Mouse (Mus musculus) heart, embryonic 14.5 days (tissue): ENCODE measurements around the gene Bbs9. TPM values are rescaled to one million over a fixed set of nuclear protein-coding genes. Genes with fewer than 3 reads are reported as not detected.

Experiments used
- ATAC-seq: fragments of 200-750 bp; cut with Nextera tagmentation; 2 replicates; pipeline ENCODE4 v1.8.0; 2017; ENCODE audit warnings: low read depth, moderate TSS enrichment; ENCODE audit not compliant: insufficient number of reproducible peaks, insufficient read depth, low FRiP score
- H3K27ac ChIP-seq, 2 experiments: fragments of 200-500 bp in 1 of 2; fragments of 300-500 bp in 1 of 2; sonication (generic) in 1 of 2; replicated peaks in 1 of 2; 2 replicates each; pipeline ENCODE4 v1.5.1; 2012 to 2014; ENCODE audit warnings: low read depth in 2 of 2, low read length in 2 of 2, control low read depth in 1 of 2, mild to moderate bottlenecking in 1 of 2, mixed read lengths in 1 of 2; ENCODE audit not compliant: control insufficient read depth in 1 of 2, insufficient read depth in 1 of 2
- H3K27me3 ChIP-seq: fragments of 300-500 bp; sonication (generic); 2 replicates; pipeline ENCODE4 v1.6.1; 2014; ENCODE audit warnings: mild to moderate bottlenecking, low read length, control low read depth; ENCODE audit not compliant: control insufficient read depth, insufficient read depth
- H3K36me3 ChIP-seq: fragments of 300-500 bp; sonication (generic); 2 replicates; pipeline ENCODE4 v1.6.1; 2014; ENCODE audit warnings: mild to moderate bottlenecking, control low read depth, low read length, mixed read lengths; ENCODE audit not compliant: control insufficient read depth, insufficient read depth
- H3K4me1 ChIP-seq, 2 experiments: fragments of 200-500 bp in 1 of 2; fragments of 300-500 bp in 1 of 2; sonication (generic) in 1 of 2; 2 replicates each; pipeline ENCODE4 v1.6.1; 2012 to 2014; ENCODE audit warnings: low read length in 2 of 2, control low read depth in 1 of 2, mixed read lengths in 1 of 2; ENCODE audit not compliant: control insufficient read depth in 2 of 2, insufficient read depth in 2 of 2
- H3K4me2 ChIP-seq: fragments of 300-500 bp; sonication (generic); 2 replicates; pipeline ENCODE4 v1.6.1; 2014; ENCODE audit warnings: mild to moderate bottlenecking, low read length
- H3K4me3 ChIP-seq, 2 experiments: fragments of 200-500 bp in 1 of 2; fragments of 300-500 bp in 1 of 2; sonication (generic) in 1 of 2; 2 replicates each; pipeline ENCODE4 v1.5.1; 2012 to 2014; ENCODE audit warnings: low read length in 2 of 2, mild to moderate bottlenecking in 2 of 2, control low read depth in 1 of 2, low read depth in 1 of 2, moderate library complexity in 1 of 2; ENCODE audit not compliant: control insufficient read depth in 1 of 2, insufficient read depth in 1 of 2
- H3K9ac ChIP-seq: fragments of 300-500 bp; sonication (generic); 2 replicates; pipeline ENCODE4 v1.6.1; 2014; ENCODE audit warnings: mild to moderate bottlenecking, low read length
- H3K9me3 ChIP-seq: fragments of 300-500 bp; sonication (generic); 2 replicates; pipeline ENCODE4 v1.6.1; 2016; ENCODE audit warnings: low read length, control low read depth; ENCODE audit not compliant: control insufficient read depth
- WGBS: fragments of 180-500 bp; shearing (Covaris S2); extraction: QIAGEN DNeasy Blood & Tissue Kit; methylation state at CpG from one replicate; pipeline ENCODE4 v1.1.7; 2014; 5-methylcytosine and 5-hydroxymethylcytosine counted together
- polyA plus RNA-seq: library from polyadenylated mRNA; unstranded; fragments of >200 nt; fragmentation: Nextera tagmentation; extraction: Ambion mirVana; gene quantifications from 2 replicates; pipeline ENCODE4 v1.2.1, GENCODE M21; 2014

Bbs9 gene
- polyA plus RNA-seq, 1 experiment from 2014 or later, result 11.6 TPM

- no peaks in the 10 kb centered on the region for H3K4me1 ChIP-seq
- ATAC-seq, result no peak
Observed at GRCm38 (mm10) chr9:22488963-22489362, 13.4 kb downstream of the Bbs9 start.

GRCm38 (mm10) chr9:22494203-22494807 lies 18.8 kb downstream of the Bbs9 start:
- no peak overlapping the region for H3K4me3 ChIP-seq
- no peaks in the 10 kb centered on the region for H3K4me1 ChIP-seq
- H3K9me3 ChIP-seq, result no peaks in the 10 kb centered on the region; the same call in 1 of the 2 replicates
- 86% methylated on average over 9 of the region's 9 CpGs for WGBS
- H3K27me3 ChIP-seq, result no peaks in the 10 kb centered on the region
- H3K4me2 ChIP-seq, result no peak overlapping the region
- ATAC-seq, result no peak
- H3K9ac ChIP-seq, result no peak overlapping the region
- H3K27ac ChIP-seq, result no peak overlapping the region
- H3K36me3 ChIP-seq, result no peaks in the 10 kb centered on the region

More at GRCm38 (mm10) chr9:22488963-22489362, 13.4 kb downstream of the Bbs9 start:
- WGBS, result 29% methylated on average over 9 of the region's 9 CpGs
- Histone ChIP-seq H3K9me3 (no peaks in the 10 kb centered on the region), H3K27ac (no peak overlapping the region), H3K4me2 (no peak overlapping the region), H3K9ac (no peak overlapping the region), H3K27me3 (no peaks in the 10 kb centered on the region), H3K4me3 (no peak overlapping the region), H3K36me3 (no peaks in the 10 kb centered on the region)

GRCm38 (mm10) chr9:22495133-22495532 lies 19.6 kb downstream of the Bbs9 start:
- 76% methylated on average over 2 of the region's 2 CpGs for WGBS

DNA sequence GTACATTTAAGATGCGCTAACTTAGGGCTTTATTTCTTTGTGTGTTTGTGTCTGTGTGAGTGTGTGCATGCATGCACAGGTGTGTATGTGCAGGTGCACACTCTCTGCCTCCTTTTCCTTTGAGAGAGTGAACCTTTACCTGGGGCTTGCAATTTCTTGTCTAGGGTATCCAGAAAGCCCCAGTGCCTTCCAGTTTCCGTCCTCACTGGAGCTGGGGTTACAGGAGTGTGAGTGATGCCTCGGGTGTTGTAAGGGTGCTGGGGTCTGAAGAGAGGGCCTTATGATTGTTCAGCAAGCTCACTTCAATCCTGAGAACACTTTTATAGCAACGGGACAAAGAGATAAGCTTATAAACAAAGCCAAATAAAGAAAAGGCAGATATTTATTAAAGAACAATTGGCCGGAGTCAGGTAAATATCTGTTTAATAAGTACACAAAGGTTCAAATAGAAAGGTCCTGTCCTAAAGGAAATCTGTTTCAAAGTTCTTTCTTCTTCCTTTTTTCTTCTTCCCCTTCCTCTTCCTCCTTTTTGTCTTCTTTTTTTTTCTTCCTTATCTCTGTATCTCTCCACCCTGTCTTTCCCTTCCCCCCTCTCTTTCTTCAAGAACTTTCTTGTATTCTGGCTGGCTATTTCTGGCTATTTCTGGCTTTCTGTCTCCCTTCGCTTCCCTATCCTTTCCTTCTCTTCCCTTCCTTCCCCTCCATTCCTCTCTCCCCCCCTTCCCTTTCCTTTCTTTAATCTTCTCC lies 21.7 kb downstream of the Bbs9 start:
- ATAC-seq, result no peak
- WGBS, result 78% methylated on average over 6 of the region's 6 CpGs

More at GRCm38 (mm10) chr9:22495133-22495532, 19.6 kb downstream of the Bbs9 start:
- ATAC-seq, result no peak
- Histone ChIP-seq H3K4me2 (no peak overlapping the region), H3K36me3 (no peaks in the 10 kb centered on the region), H3K27me3 (no peaks in the 10 kb centered on the region), H3K9me3 (no peaks in the 10 kb centered on the region; the same call in 1 of the 2 replicates), H3K27ac (no peak overlapping the region), H3K4me1 (no peaks in the 10 kb centered on the region), H3K4me3 (no peak overlapping the region), H3K9ac (no peak overlapping the region)

DNA sequence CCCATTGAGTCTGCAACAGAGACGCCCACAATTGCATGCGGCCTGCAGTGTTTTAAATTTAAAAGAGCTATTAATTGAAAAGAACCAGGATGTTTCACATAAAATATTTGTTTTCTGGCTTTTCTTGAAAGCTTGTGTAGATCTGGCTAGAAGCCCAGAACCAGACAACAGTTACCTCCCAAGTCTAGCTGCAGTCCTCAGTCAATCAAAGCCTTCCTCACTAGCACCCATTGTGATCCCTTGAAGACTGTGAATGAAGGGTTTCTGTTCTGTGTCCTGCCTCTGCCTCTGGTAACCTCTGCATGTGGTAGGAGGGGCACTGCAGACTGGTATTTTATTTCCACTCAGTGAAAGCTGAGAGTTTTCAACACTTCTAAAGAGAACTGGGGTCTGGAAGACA lies 27.5 kb downstream of the Bbs9 start:
- no peak overlapping the region for H3K4me2 ChIP-seq
- H3K4me1 ChIP-seq, result peaks cover 7 to 9% of the 10 kb centered on the region in 2 experiments; a peak in 2 of 4 replicates
- no peaks in the 10 kb centered on the region for H3K36me3 ChIP-seq
- ATAC-seq, result no peak
- H3K27me3 ChIP-seq, result no peaks in the 10 kb centered on the region
- no peak overlapping the region for H3K9ac ChIP-seq
- H3K27ac ChIP-seq, result no peak overlapping the region
- no peak overlapping the region for H3K4me3 ChIP-seq
- no peaks in the 10 kb centered on the region for H3K9me3 ChIP-seq
- WGBS, result 90% methylated on average over 2 of the region's 2 CpGs

More for the DNA sequence above, 21.7 kb downstream of the Bbs9 start:
- Histone ChIP-seq H3K9me3 (no peaks in the 10 kb centered on the region; the same call in 1 of the 2 replicates), H3K36me3 (no peaks in the 10 kb centered on the region), H3K9ac (no peak overlapping the region), H3K27me3 (no peaks in the 10 kb centered on the region), H3K4me2 (no peak overlapping the region), H3K27ac (no peak overlapping the region), H3K4me1 (no peaks in the 10 kb centered on the region), H3K4me3 (no peak overlapping the region)

- ATAC-seq, result no peak
- Histone ChIP-seq H3K27ac (no peak overlapping the region), H3K9ac (no peak overlapping the region), H3K4me1 (peaks cover 7 to 9% of the 10 kb centered on the region in 2 experiments; a peak in 2 of 4 replicates), H3K9me3 (no peaks in the 10 kb centered on the region), H3K4me2 (no peak overlapping the region), H3K27me3 (no peaks in the 10 kb centered on the region), H3K36me3 (no peaks in the 10 kb centered on the region), H3K4me3 (no peak overlapping the region)
- WGBS, result 84% methylated on average over 5 of the region's 5 CpGs
Observed at GRCm38 (mm10) chr9:22503581-22503980, 28.1 kb downstream of the Bbs9 start.

GRCm38 (mm10) chr9:22505574-22505973 lies 30.1 kb downstream of the Bbs9 start:
- ATAC-seq, result no peak
- H3K27ac ChIP-seq, result no peak overlapping the region

More at GRCm38 (mm10) chr9:22505574-22505973, 30.1 kb downstream of the Bbs9 start:
- H3K4me1 ChIP-seq, result peaks cover 7 to 9% of the 10 kb centered on the region in 2 experiments; a peak in 2 of 4 replicates
- H3K4me3 ChIP-seq, result no peak overlapping the region
- no peak overlapping the region for H3K9ac ChIP-seq
- no peaks in the 10 kb centered on the region for H3K9me3 ChIP-seq
- WGBS, result 31% methylated on average over 2 of the region's 2 CpGs
- no peaks in the 10 kb centered on the region for H3K36me3 ChIP-seq
- H3K27me3 ChIP-seq, result no peaks in the 10 kb centered on the region
- no peak overlapping the region for H3K4me2 ChIP-seq
